Mouse (Mus musculus): ENCODE results near the gene Ksr2. TPM values are rescaled to one million over a fixed set of nuclear protein-coding genes. Genes with fewer than 3 reads are reported as not detected.
"Not testable (repeated sequence)": the region's sequence is repeated elsewhere in the genome, so short reads cannot be mapped to it uniquely, and the experiment has no call there.

Gene Ksr2
- under 1 TPM; 0.09 to 0.60 (median 0.36) TPM for polyA plus RNA-seq (2017; shearing (Covaris generic))

DNA sequence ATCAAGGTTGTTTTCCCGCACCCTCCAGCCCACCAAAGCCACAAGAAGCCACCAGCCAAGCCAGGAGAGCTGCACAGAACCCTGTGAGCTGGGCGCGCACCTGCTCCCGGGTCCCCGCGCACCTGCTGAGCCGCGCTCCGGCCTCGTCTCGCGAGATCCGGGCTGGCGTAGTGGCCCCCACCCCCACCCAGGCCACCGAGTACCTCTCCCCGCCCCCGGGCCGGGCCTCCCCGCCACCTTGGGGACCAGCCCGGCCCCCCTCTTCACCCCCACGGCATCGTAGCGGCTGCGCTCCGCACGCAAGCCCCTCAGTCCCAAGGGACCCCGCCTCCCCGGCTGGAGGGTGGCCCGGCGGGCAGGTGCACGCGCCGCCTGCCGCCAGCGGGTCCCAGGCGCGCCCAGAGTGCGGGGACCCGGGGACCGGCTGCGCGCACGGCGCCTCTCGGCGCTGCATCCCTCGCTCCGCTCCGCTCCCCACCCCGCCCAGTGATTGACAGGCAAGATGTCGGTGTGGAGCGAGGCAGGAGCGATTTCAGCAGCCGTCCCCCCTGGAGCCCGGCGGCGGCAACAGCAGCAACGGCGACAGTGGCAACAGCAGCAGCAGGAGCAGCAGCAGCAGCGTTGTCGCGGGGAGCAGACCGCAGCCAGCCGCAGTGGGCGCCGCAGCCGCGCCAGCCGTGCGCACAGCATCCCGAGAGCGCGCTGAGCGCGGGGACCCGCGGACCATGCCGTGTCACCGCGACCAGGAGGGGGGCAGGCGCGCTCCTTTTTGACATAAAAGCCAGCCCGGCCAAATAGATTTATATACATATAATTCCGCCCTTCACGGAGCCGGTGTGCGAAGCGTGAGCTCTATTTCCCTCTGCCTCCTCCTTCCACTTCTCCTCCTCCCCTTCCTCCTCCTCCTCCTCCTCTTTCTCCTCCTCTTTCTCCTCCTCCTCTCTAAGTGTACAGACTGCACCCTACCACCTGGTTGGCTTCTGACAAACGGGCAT, at the start of gene Ksr2:
Ksr2 (plus strand) TSS at position 494 of the 995 bp plus-strand sequence.
- peak; percentile 76 for ATAC-seq

DNA sequence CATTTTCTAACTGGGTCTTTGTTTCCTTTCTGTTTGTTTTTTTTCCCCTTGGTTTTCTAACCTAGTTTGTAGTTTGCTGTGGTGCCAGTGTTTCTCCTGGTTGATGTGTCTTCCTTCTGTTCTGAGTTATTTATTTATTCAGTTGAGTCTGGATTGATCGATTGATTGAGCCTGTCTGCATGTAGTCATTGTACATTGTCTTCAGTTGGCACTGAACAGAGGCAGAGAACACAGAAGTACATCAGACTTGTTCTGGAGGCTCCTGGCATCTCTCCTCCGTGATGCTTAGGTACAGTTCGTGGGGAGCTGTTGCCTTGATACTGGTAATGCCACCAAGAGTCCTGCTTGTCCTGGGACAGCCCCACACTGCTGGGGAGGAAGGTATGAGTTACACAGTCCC, 49.0 kb upstream of the Ksr2 start:
- ATAC-seq = no peak

DNA sequence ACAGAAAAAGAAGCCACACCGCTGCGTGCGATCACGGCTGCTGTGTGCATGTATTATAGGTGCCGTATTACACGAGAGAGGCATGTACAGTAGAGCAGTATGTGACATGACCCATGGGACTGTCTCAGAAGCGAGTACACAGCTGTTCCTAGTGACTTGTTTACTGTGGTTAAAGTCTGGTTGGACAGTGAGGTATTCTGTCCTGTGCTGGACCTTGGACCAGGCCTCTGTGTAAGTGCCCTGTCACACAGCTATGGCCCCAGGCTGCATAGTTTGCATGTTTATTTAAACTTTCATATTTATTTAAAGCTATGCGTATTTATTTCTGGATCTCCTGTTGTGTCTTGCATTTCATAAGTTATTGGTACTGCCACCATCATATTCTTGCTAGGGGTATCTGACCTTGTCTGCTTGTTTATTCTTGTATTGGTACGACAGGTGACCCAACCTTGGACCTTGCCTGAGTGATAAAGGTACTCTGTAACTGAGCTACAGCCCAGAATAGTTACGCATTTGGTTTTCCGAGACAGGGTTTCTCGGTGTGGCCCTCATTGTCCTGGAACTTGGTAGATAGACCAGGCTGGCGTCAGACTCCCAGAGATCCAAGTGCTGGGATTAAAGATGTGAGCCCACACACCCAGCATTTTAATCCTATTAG, 47.8 kb upstream of the Ksr2 start:
- ATAC-seq = no peak

DNA sequence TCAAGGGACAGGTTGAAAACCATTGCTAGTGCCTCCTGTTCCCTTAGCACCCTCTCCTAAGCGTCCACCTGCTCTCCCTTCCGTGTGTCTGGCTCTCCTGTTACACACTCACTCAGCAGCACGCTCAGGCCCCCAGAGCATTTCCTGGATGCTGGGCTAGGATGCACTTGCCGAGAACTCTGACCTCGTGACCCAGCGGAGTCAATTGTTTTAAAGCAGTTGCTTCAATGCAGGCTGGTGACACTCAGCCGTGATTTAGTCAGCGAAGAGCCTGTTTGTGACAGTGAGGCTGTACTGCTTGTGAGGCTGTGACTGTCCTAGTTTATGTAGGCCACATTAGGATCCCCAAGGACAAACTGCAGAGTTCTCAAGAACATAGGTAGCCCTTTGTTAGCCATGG, 46.6 kb upstream of the Ksr2 start:
- no peak for ATAC-seq

DNA sequence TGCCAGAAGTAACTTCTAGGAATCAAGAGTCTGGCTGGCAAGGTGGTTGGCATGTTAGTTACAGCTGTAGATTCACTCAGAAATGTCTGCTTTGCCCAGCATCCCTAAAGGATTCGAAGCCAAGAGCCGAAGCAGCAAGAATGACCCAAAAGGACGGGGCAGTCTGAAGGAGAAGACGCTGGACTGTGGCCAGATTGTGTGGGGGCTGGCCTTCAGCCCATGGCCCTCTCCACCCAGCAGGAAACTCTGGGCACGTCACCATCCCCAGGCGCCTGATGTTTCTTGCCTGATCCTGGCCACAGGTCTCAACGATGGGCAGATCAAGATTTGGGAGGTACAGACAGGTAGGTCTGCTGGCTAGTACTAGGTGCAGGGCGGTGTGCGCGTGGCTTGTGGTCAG, 43.2 kb upstream of the Ksr2 start:
- no peak for ATAC-seq

DNA sequence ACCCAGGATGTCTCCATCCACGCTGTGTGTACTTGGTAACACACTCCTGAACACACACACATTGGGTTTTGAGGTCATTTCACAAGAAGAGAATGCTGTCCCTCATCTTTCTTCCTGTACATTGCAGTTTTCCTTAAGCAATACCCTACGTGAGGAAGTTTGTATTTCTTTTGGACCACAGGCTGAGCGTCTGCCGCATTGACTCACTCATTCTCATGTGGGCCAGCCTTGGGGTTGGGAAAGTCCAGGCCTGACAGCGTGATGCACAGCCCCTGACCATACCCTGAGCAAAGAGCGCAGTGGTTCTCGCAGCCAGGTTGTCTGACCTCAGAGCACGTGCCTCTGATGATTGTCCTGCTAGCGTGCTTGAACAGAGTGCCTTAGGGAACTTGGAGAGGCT, 40.4 kb upstream of the Ksr2 start:
- no peak for ATAC-seq

DNA sequence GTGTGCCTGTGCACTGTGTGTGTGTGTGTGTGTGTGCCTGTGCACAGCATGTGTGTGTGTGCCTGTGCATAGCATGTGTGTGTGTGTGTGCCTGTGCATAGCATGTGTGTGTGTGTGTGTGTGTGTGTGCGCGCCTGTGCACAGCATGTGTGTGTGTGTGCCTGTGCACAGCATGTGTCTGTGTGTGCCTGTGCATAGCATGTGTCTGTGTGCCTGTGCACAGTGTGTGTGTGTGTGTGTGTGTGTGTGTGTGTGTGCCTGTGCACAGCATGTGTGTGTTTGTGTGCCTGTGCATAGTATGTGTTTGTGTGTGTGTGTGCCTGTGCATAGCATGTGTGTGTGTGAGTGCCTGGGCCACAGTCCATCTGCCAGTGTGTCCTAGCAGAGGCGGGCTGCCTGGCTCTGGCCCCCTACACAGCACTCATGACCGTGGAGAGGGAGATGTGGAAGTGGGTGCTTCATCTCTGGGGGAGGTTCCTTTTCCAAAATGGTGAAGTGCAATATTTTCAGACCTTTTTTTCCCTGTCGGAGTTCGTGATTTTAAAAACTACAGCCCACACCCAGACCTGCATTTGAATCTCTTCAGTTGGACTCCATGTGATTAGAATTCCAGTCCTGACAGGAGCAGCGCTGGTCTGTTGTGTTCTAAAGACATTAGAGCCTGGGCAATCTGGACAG, 39.3 kb upstream of the Ksr2 start:
- no peak for ATAC-seq

DNA sequence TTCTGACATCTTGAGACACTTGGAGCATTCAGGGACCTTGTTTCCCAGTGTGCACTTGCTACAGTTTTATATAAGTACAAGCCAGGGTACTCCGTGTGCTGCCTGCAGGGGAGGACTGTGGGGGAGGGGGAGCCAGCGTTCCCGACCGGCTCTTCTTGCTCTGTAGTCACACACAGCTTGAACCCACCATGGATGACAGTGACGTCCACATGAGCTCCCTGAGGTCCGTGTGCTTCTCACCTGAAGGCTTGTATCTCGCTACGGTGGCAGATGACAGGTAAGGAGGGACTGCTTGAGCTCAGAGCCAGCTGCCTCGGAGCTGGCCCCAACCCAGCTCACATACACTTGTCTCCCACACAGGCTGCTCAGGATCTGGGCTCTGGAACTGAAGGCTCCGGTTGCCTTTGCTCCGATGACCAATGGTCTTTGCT, 37.5 kb upstream of the Ksr2 start:
- no peak for ATAC-seq

DNA sequence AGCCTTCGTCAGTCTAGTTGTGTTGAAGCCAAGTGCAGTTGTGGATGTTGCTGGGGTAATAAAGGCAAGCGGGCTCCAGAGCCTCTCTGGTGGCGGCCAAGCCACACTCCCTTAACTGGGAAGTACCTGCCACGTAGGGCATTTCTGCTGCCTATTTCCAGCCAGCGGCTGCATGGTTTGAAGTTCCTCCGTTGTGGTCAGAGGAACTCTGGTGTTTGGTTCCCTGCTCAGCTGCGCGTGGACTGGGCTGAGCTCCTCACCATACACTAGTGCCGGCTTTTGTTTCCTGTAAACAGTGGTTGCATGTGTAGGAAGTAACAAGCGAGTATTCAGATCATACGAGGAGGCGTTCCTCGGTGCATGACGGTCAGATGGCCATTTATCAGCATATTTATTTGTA, 36.1 kb upstream of the Ksr2 start:
- not testable (repeated sequence) for ATAC-seq

DNA sequence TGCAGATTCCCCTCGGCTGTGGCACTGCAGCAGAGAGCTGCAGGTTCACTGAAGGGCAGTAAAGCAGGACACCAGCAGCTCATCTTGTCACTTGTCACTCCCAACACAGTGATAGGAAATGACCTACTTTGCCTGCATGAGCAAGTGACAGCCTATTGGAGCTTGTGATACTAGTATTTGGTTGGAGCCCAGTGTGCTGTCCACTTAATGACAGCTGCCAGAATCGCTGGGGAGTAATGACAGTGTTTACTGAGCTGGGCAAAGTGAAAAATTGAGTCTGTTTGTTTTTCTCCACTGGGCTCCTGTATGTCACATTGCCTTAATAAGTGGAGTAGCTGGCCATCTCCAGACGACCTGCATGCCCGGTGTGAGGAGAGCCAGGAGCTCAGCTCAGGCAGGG, 33.6 kb upstream of the Ksr2 start:
- no peak for ATAC-seq

DNA sequence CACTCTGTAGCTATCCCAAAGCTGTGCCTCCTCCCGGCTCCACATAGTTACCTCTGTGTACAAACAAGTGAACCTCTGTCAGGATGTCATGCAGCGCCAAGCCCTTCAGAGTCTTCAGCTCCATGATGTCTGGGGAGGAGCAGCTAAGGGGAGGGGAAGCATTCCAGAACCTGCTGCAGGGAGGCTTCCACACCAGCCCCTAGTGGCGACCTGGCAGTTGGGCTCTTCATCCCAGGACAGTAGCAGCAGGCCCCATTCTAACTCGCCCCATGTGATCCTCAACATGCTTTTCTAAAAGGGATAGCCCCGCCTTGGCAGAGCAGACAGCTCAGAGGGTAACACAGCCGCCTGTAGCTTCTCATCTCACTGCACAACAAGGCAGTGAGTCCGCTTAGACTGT, 32.0 kb upstream of the Ksr2 start:
- no peak for ATAC-seq

DNA sequence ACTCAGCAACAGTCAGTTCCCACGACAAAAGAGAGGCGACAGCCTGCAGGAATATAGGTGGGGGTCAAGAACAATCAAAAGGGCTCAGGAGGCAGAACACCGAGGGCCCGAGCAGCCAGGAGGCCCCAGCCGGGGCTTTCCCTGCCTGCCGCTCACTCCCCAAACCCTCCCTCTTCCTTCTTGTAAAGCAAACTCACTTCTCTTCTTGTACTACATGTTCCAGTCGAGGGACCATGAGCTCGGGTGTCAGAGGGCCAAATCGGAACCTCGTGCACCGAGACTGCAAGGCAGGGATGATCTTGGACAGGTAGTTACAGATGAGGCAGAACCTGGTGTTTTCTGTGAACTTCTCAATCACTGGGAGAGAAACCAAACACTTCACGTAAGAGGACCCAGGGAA, 30.6 kb upstream of the Ksr2 start:
- ATAC-seq = no peak

DNA sequence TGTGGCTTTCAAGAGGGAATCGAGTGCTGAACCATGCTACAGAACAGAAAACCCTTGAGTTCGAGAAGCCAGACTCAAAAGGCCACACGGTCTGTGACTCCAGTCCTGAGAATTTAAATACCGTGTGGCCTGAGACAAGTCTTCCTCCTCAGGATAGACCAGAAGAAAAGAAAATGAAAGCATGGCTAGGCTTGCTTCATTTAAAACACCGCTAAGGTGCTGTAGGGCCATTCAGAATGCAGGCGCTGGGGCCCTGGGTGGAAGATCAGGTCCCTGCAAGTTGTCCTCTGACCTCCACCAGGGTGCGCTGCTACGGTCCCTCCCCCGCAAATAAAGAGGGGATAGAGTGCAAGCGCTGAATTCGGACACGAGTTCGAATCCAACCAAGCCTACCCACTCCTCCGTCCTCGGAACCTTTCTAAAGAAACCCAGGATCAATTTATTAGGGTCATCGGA, 25.5 kb upstream of the Ksr2 start:
- peak; percentile 26 for ATAC-seq

DNA sequence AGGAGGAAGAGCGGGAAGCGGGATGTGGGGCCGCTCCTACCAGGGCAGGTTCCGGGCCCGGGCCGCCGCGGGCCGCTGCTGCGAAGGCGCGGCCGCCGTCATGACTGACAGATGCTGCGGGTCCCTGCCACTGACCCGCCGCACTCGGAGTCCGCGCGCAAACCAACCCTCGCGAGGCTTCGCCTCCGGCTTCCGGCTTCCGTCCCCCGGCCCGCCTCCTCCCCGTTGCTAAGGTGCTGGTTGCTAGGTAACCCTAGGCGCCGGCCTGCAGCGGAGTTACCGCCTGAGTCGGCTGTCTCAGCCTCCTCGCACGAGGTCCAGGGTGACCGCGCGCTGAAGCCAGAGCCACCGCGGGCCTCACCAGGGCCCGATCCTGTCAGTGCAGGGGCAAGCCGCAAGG, 24.9 kb upstream of the Ksr2 start, which contains the start of gene Rfc5:
Rfc5 (minus strand) TSS at position 171 of the 400 bp plus-strand sequence.
- ATAC-seq = peak; percentile 98

DNA sequence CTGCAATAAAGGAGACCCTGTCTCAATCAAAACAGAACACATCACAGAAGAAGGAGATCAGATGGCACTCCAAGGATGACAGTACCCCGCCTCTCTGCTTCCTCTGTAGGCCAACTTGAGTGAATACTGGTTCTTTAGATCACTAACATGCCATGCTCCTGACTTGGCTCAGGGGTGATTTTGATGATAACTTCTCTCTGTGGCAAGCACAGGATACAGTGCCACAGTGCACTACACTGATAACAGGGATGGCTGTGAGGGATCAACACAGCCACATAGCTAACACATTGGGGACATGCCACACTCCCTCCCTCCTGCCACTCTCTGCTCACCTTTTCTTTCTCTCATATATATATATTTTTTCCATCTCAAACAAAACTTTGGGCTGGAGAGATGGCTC, 22.9 kb upstream of the Ksr2 start:
- ATAC-seq = no peak

DNA sequence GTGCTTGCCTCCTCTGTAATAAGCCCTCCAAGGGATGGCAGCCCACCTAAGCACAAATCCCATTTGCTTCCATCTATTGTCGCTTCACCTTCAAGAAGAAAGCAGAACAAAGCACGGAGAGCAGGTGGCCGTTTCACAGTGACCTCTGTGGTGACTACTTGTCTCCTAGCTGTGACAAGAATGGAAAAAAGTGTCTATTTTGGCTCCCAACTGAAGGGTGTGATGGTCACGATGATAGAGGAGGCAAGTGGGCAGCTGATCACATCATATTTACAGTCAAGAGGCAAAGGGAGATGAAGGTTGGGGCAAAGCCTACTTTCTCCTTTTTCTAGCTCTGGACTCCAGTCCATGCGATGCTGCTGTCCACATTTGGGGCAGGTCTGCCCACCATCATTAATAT, 18.0 kb upstream of the Ksr2 start:
- ATAC-seq = no peak

DNA sequence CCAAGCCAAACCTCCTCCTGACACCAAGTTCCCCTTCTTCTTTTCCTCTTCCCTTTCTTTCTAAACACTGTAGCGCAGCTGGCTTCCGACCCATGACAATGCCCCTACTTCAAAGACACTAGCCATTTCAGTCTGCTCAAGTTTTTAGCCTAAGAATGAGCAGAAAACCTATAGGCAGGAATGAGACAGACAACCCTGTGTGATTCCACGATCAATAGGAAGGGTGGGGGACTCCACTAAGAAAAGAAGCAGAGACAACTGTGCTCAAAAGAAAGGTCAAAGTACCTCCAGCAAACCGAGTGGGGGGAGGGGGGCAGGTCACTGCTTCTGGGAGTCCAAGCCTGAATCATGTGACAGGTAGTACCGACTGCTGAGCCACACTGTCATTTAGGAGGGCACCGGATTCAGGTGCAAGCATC, 17.2 kb upstream of the Ksr2 start:
- no peak for ATAC-seq

DNA sequence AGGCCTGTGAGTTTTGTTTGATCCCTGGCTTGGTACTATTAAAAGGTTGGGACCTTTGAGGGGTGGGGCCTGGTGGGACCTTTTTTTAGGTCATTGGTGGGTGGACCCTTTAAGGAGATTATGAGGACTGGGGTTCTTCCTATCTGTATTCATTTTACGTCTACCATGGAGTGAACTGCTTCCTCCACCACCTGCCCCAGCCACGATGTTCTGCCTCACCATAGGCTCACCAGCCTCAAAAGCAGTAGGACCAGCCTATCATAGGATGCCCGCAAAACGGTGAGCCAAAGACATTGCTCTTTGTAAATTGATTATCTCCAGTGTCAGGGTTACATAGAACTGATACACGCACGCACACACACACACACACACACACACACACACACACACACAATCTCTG, 16.4 kb upstream of the Ksr2 start:
- ATAC-seq = no peak

DNA sequence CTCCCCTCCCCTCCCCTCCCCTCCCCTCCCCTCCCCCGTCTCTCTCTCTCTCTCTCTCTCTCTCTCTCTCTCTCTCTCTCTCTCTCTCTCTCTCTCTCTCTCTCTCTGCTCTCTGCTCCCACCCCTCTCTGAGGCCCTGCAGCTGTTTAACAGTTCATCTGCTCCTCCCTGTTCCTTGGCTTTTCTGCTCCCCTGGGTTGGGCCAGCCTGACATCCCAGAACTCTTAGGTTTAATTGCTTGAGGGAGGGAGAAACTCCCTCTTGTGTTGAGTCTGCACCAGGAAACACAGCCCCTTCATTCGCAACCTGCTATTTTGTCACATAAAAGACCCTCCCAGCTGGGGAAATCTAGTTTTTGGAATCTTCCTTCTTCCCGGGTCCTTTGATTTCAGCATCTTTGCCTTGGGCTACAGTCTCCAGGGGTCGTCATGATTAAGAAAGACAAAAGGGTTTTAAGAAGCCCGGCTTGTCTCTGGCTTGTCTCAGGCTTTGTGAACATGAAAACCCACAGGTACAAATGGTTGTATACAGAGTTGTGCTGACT, 15.7 kb upstream of the Ksr2 start:
- no peak for ATAC-seq

DNA sequence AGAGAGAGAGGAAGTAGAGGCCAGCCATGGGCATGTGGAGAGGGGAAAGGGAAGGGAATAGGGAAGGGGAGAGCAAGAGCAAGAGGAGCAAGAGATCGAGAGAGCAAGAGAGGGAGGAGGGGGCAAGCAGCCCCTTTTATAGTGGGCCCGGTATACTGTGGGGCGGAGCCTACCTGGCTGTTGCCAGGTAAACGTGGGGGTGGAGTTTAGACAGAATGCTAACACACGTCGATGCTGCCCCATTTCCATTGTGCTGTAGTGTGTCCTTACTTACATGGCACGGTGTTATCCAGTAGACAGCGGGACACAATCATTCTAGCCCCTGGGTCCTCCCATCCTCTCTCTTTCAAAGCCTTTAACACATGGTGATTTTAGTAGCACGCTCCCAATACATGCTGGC, 14.5 kb upstream of the Ksr2 start:
- ATAC-seq = no peak

DNA sequence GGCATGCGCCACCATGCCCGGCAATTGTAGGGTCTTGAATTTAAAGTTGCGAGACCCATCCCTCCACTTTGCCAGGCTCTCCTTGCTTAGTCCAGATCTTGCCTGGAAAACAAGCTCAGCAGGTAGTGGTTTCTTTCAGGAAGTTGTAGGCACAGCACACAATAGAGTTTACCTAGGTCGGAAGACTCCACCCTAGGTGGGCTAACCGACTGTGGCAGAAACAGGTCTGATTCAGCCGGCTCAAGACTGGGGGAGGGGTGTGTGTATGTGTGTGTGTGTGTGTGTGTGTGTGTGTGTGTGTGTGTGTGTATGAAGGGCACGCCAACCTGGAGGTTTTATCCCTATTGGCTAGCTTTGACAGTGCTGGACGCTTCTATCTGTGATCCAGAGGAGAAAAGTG, 10.2 kb upstream of the Ksr2 start:
- ATAC-seq = no peak

DNA sequence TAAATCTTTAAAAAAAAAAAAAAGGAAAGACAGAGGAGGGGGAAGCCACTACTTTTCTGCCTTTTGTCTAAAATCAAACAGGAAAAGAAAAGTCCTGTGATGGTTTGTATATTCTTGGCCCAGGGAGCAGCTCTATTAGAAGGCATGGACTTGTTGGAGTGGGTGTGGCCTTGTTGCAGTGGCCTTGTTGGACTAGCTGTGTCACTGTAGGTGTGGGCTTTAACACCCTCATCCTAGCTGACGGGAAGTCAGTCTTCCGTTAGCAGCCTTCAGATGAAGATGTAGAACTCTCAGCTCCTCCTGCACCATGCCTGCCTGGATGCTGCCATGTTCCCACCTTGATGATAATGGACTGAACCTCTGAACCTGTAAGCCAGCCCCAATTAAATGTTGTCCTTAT, 9.1 kb upstream of the Ksr2 start:
- ATAC-seq = not testable (repeated sequence)

DNA sequence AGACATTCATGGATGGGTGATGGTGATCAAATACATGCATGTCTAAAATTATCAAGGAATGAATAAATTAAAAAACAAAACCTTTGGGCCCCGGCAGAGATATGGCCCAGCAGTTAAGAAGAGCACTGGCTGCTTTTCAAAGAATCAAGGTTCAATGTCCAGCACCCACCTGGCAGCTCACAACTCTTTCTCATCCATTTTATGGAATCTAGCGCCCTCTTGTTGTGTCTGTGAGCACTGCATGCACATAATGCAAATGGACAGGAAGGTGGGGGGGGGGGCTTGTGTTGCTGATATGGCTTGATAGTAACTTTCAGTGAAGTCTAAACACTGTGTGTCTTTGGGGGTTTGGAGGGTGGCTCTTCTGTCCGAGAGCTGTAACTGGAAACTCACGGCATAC, 5.6 kb upstream of the Ksr2 start:
- ATAC-seq = no peak

Data from inflammation-experienced regulatory T-cells, adult 6 months (primary cell).